Mouse (Mus musculus) cerebellum, adult 2 months (tissue): ENCODE measurements around the gene Lpar3. TPM values are rescaled to one million over a fixed set of nuclear protein-coding genes. Genes with fewer than 3 reads are reported as not detected.

ENCODE experiments used
- DNase-seq, 2 experiments: peaks; one replicate each; pipeline ENCODE4 v3.0.0; 2021
- H3K27ac ChIP-seq: fragments of 200-500 bp; 2 replicates; pipeline ENCODE4 v1.5.1; 2012; ENCODE audit warnings: low read length, control low read depth, inconsistent platforms; ENCODE audit not compliant: insufficient read depth
- H3K27me3 ChIP-seq: fragments of 200-500 bp; 2 replicates; pipeline ENCODE4 v1.6.1; 2012; ENCODE audit warnings: inconsistent platforms, mild to moderate bottlenecking, low read length, moderate library complexity; ENCODE audit not compliant: control insufficient read depth, insufficient read depth
- H3K4me1 ChIP-seq: fragments of 200-500 bp; 2 replicates; pipeline ENCODE4 v1.6.1; 2011; ENCODE audit warnings: low read length; ENCODE audit not compliant: control insufficient read depth, insufficient read depth
- H3K4me3 ChIP-seq: fragments of 200-500 bp; replicated peaks from 2 replicates; pipeline ENCODE3; 2011; ENCODE audit warnings: mild to moderate bottlenecking, low read depth, low read length, control low read depth; ENCODE audit not compliant: insufficient read depth
- CTCF ChIP-seq: fragments of 200-500 bp; IDR thresholded peaks from 2 replicates; pipeline ENCODE4 v1.5.1; 2011; ENCODE audit warnings: low read depth, mild to moderate bottlenecking, control low read depth, low read length, moderate library complexity, borderline replicate concordance; ENCODE audit not compliant: insufficient read depth
- POLR2A ChIP-seq: fragments of 200-500 bp; IDR thresholded peaks from 2 replicates; pipeline ENCODE4 v1.6.1; 2011; ENCODE audit warnings: low read length, control low read depth, borderline replicate concordance; ENCODE audit not compliant: insufficient read depth
- WGBS: fragments of 180-500 bp; shearing (Covaris S2); methylation state at CpG from one replicate; pipeline ENCODE4 v1.1.7; 2018; 5-methylcytosine and 5-hydroxymethylcytosine counted together
- polyA plus RNA-seq: library from polyadenylated mRNA; depleted of rRNA; stranded (reverse); fragments of >200 nt; gene quantifications from 2 replicates; pipeline ENCODE4 v1.2.3, GENCODE M21; 2012

The Lpar3 gene
- polyA plus RNA-seq, 1 experiment = 0.23 TPM

DNA sequence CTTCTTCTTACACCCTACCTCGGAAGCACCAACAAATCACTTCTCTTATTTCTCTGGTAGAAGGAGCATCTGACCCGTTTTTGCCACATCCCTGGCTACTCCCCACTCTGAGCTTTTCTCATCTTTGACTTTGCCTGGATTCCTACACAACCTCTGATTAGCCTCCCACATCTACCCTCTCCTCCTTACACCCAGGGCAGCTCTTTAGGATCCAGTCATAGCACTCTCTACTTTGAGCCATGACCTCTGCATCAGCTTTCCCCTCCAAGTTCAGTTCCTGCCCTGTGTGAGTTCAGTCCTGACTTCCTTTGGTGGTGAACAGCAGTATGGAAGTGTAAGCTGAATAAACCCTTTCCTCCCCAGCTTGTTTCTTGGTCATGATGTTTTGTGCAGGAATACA is 87.1 kb downstream of the Lpar3 start:
- DNase-seq = no peak
- Histone ChIP-seq H3K4me1 (no peaks in the 10 kb centered on the region), H3K27ac (no peak overlapping the region), H3K27me3 (no peaks in the 10 kb centered on the region), H3K4me3 (no peak overlapping the region)
- no peak for TF ChIP-seq POLR2A
- WGBS = 67% methylated on average over 2 of the region's 2 CpGs

DNA sequence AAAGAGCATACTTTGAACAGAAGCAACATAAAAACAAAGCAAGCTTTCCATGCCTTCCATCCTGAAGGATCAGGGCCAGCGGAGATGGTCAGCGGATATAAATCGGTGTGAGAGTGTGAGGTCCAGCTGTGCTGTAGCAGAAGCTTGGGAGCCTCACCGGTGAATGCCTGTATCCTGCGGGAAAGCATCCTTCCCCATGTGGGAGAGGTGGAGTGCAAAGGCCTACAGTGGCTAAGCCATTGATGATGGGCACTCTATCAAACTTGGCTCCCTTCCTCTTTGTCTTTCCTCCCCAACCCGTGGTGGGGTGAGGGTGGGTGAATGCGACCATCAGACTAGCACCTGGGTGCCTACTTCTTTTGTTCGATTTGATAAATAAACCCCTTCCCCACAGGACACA is 88.8 kb downstream of the Lpar3 start:
- H3K27ac ChIP-seq = no peak overlapping the region
- TF ChIP-seq POLR2A = no peak
- TF ChIP-seq CTCF = no peak
- no peak for DNase-seq
- WGBS = 75% methylated on average over 8 of the region's 8 CpGs
- no peaks in the 10 kb centered on the region for H3K27me3 ChIP-seq
- H3K4me1 ChIP-seq = no peaks in the 10 kb centered on the region
- no peak overlapping the region for H3K4me3 ChIP-seq

DNA sequence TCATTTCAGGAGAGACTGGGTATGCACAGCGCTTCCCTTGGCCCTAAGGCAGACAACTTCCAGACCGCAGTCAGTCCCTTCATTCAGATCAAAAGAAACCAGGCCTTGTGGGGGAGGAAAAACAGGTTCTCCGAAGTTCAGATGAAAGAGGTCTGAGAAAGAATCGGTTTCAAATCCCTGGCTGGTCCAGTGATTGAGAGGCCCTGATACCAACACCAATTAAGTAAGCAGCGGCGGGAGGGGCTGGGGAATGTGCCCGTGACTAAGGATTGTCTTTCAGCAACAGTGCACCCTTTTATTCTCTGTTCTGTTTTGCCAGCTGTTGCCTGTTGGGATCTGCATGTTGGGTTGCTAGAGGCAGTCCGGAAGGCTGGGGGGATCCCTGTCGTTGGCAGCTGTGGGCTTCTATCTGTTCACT is 90.4 kb downstream of the Lpar3 start:
- no peaks in the 10 kb centered on the region for H3K27me3 ChIP-seq
- no peaks in the 10 kb centered on the region for H3K4me1 ChIP-seq
- TF ChIP-seq CTCF (no peak), POLR2A (no peak)
- H3K4me3 ChIP-seq = no peak overlapping the region
- no peak for DNase-seq
- no peak overlapping the region for H3K27ac ChIP-seq
- 36% methylated on average over 9 of the region's 9 CpGs for WGBS

DNA sequence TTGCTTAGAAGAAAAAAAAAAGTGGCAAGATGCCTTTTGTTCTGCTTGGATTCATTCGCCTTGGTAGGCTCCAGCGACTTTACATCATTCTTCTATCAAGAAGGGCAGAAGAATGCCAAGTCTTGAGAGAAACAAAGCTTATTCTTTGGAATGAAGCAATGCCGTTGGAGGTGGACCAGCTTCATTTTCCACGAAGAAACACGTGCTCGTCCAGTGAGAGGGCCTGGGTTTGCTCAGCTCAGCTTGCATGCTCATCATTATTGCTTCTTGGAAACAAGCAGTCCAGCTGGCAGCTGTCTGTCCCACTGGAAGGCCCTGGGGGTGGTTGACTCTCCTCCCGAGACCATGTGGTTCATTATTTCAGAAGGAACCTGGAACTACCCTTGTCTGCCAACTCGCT is 94.7 kb downstream of the Lpar3 start:
- no peak for DNase-seq
- Histone ChIP-seq H3K27me3 (no peaks in the 10 kb centered on the region), H3K4me3 (no peak overlapping the region), H3K27ac (no peak overlapping the region), H3K4me1 (no peaks in the 10 kb centered on the region)
- WGBS = 40% methylated on average over 8 of the region's 8 CpGs
- TF ChIP-seq CTCF = no peak
- no peak for TF ChIP-seq POLR2A

DNA sequence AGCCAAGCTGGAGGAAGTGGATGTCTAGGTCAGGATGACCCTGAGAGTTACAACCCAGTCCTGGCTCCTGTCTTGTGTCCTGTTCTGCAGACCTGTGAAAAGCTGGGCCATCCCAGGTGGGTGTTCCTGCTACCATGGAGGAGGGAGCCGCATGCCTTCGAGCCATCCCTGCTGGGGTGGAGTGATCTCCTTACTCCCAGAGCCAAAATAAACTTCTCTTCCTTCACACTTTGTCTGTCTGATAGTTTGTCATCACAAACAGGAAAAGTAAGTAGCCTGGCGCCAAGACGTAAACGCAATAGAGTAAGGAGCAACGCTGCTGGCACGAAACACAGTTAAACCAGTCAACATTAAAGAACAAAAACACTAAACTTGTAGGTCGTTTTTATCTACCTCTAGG is 95.5 kb downstream of the Lpar3 start:
- no peak for TF ChIP-seq CTCF
- TF ChIP-seq POLR2A = no peak
- 88% methylated on average over 8 of the region's 8 CpGs for whole genome bisulfite sequencing
- no peaks in the 10 kb centered on the region for H3K4me1 ChIP-seq

DNA sequence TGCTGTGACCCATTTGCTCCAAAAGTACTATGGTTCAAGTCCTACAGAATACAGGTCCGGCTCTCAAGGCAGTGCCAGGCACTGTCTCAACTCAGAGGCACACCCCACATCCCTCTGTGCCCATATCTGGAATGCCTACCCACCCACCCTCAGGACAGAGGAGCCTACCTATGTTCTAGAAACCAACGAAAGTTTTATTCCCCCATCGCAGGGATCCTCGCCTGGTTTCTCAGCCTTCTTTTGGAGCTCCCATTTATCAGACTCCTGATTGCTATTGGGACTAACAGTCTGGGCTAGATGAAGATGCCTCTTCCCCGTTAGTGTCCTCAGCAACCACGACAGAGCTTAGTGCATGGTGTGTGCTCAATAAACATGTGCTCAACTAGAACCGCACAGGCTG is 96.6 kb downstream of the Lpar3 start:
- Histone ChIP-seq H3K4me1 (no peaks in the 10 kb centered on the region), H3K4me3 (no peak overlapping the region), H3K27ac (no peak overlapping the region), H3K27me3 (no peaks in the 10 kb centered on the region)
- DNase-seq = no peak
- 97% methylated on average over 7 of the region's 7 CpGs for WGBS
- TF ChIP-seq POLR2A (no peak), CTCF (no peak)

More for the DNA sequence above, 95.5 kb downstream of the Lpar3 start:
- Histone ChIP-seq H3K4me3 (no peak overlapping the region), H3K27ac (no peak overlapping the region), H3K27me3 (no peaks in the 10 kb centered on the region)
- no peak for DNase-seq

DNA sequence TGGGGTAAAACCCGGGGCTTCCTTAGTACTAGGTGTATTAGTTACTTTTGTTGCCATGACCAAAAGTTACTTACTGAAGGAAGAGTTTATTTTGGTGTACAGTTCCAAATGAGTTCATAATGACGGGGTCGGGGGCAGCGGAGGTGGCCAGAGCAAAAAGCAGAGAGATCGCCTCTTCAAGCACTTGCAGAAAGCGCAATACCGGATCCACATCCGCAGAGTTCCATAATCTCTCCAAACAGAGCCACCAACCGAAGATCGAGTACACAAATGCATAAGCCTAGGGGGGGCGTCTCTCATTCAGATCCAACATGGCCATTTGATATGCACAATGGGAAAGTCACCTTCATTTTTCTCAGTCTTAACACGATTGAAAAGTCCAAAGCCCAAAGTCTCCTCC is 97.1 kb downstream of the Lpar3 start:
- H3K4me1 ChIP-seq = no peaks in the 10 kb centered on the region
- H3K27ac ChIP-seq = no peak overlapping the region
- TF ChIP-seq POLR2A (no peak), CTCF (no peak)
- no peak for DNase-seq
- no peak overlapping the region for H3K4me3 ChIP-seq
- 87% methylated on average over 12 of the region's 12 CpGs for WGBS
- H3K27me3 ChIP-seq = no peaks in the 10 kb centered on the region

DNA sequence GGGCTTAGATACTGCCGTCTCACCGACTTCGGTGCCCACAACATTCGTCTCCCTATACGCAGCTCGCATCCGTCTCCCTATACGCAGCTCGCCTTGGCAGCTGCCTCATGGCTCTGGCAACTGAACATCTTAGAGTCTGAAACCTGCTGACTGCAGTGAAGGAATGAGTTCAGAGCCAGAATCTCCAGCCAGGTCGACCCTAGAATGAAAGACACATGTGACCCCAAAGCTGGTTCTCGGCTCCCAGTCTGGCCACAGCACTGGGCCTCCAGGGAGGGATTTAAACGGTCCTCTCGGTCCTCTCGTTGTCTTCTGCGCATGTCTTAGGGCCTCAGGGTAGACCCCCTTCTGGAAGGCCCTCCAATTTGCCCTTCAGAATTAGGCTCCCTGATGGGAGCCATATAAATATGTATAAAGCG is 97.8 kb downstream of the Lpar3 start:
- no peak for DNase-seq
- Histone ChIP-seq H3K4me1 (no peaks in the 10 kb centered on the region), H3K4me3 (no peak overlapping the region), H3K27ac (no peak overlapping the region), H3K27me3 (no peaks in the 10 kb centered on the region)
- TF ChIP-seq CTCF (no peak), POLR2A (no peak)
- WGBS = 9% methylated on average over 16 of the region's 16 CpGs

DNA sequence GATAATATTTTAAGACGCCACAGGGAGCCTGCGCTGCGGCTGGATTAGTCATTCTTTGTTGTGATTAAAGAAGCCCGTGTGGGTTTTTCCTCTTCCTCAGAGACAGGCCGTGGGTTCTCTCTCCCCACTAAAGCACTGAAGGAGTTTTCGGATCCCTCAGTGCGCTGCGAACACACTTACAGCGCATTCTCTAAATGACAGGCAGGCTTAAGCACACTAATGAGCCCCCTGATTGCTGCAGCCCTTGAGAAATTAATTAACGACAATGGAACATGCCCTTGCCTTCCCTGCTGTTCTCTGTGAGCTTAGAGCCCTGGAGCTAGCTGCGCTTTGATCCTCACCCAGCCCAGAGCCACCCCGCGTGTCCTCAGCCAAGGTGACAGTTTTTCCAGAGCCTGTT is 98.2 kb downstream of the Lpar3 start:
- no peak for DNase-seq
- no peak overlapping the region for H3K27ac ChIP-seq

More for the DNA sequence above, 98.2 kb downstream of the Lpar3 start:
- Histone ChIP-seq H3K27me3 (no peaks in the 10 kb centered on the region), H3K4me1 (no peaks in the 10 kb centered on the region), H3K4me3 (no peak overlapping the region)
- 13% methylated on average over 13 of the region's 13 CpGs for WGBS
- TF ChIP-seq POLR2A = no peak
- no peak for TF ChIP-seq CTCF
